Mouse (Mus musculus): ENCODE measurements around the gene Prkcb. TPM values are rescaled to one million over a fixed set of nuclear protein-coding genes. Genes with fewer than 3 reads are reported as not detected.

Gene Prkcb
- polyA plus RNA-seq, 1 experiment, result 6.1 TPM

- WGBS, result 21% methylated on average over 7 of the region's 7 CpGs
- no peak overlapping the region for H3K27ac ChIP-seq (ENCODE audit: insufficient read depth, low read depth, low read length)
- TF ChIP-seq CTCF (conservative IDR thresholded peaks at IDR 0.05; ENCODE audit: insufficient read depth, insufficient read length, low read depth, low read length) (no peak), POLR2A (IDR thresholded peaks at IDR 0.05; ENCODE audit: low read depth, low read length) (no peak)
- H3K4me3 ChIP-seq (ENCODE audit: insufficient read depth, low read depth, low read length), result no peak overlapping the region
- no peak for DNase-seq
- H3K27me3 ChIP-seq (replicated peaks; ENCODE audit: control insufficient read depth, insufficient read depth, low read length), result no peaks in the 10 kb centered on the region
- H3K4me1 ChIP-seq (ENCODE audit: control insufficient read depth, insufficient read depth, low read length), result no peaks in the 10 kb centered on the region
- H3K36me3 ChIP-seq (ENCODE audit: control insufficient read depth, insufficient read depth, low read length), result no peaks in the 10 kb centered on the region
Measured at GRCm38 (mm10) chr7:122509903-122510302, 221.4 kb downstream of the Prkcb start.

GRCm38 (mm10) chr7:122512430-122512966, 223.9 kb downstream of the Prkcb start:
- no peak for TF ChIP-seq CTCF (conservative IDR thresholded peaks at IDR 0.05; ENCODE audit: insufficient read depth, insufficient read length, low read depth, low read length)
- TF ChIP-seq POLR2A (IDR thresholded peaks at IDR 0.05; ENCODE audit: low read depth, low read length), result no peak
- no peaks in the 10 kb centered on the region for H3K27me3 ChIP-seq (replicated peaks; ENCODE audit: control insufficient read depth, insufficient read depth, low read length)
- DNase-seq, result no peak
- no peak overlapping the region for H3K4me3 ChIP-seq (ENCODE audit: insufficient read depth, low read depth, low read length)
- H3K36me3 ChIP-seq (ENCODE audit: control insufficient read depth, insufficient read depth, low read length), result no peaks in the 10 kb centered on the region
- no peak overlapping the region for H3K27ac ChIP-seq (ENCODE audit: insufficient read depth, low read depth, low read length)
- no peaks in the 10 kb centered on the region for H3K4me1 ChIP-seq (ENCODE audit: control insufficient read depth, insufficient read depth, low read length)
- WGBS, result 80% methylated on average over 13 of the region's 13 CpGs

GRCm38 (mm10) chr7:122520850-122521638, 232.5 kb downstream of the Prkcb start:
- no peaks in the 10 kb centered on the region for H3K27me3 ChIP-seq (replicated peaks; ENCODE audit: control insufficient read depth, insufficient read depth, low read length)
- no peak overlapping the region for H3K4me3 ChIP-seq (ENCODE audit: insufficient read depth, low read depth, low read length)
- TF ChIP-seq CTCF (conservative IDR thresholded peaks at IDR 0.05; ENCODE audit: insufficient read depth, insufficient read length, low read depth, low read length) (no peak), POLR2A (IDR thresholded peaks at IDR 0.05; ENCODE audit: low read depth, low read length) (no peak)
- WGBS, result 53% methylated on average over 7 of the region's 7 CpGs
- no peaks in the 10 kb centered on the region for H3K36me3 ChIP-seq (ENCODE audit: control insufficient read depth, insufficient read depth, low read length)
- H3K4me1 ChIP-seq (ENCODE audit: control insufficient read depth, insufficient read depth, low read length), result no peaks in the 10 kb centered on the region
- no peak for DNase-seq
- H3K27ac ChIP-seq (ENCODE audit: insufficient read depth, low read depth, low read length), result no peak overlapping the region

GRCm38 (mm10) chr7:122528201-122528600, 239.7 kb downstream of the Prkcb start:
- Histone ChIP-seq H3K4me3 (ENCODE audit: insufficient read depth, low read depth, low read length) (no peak overlapping the region), H3K36me3 (ENCODE audit: control insufficient read depth, insufficient read depth, low read length) (no peaks in the 10 kb centered on the region), H3K27me3 (replicated peaks; ENCODE audit: control insufficient read depth, insufficient read depth, low read length) (no peaks in the 10 kb centered on the region), H3K27ac (ENCODE audit: insufficient read depth, low read depth, low read length) (no peak overlapping the region), H3K4me1 (ENCODE audit: control insufficient read depth, insufficient read depth, low read length) (peaks cover 2% of the 10 kb centered on the region; the same call in 1 of the 2 replicates)
- no peak for DNase-seq
- 94% methylated on average over 11 of the region's 11 CpGs for WGBS
- TF ChIP-seq CTCF (conservative IDR thresholded peaks at IDR 0.05; ENCODE audit: insufficient read depth, insufficient read length, low read depth, low read length), result no peak
- TF ChIP-seq POLR2A (IDR thresholded peaks at IDR 0.05; ENCODE audit: low read depth, low read length), result no peak

GRCm38 (mm10) chr7:122528646-122529045, 240.1 kb downstream of the Prkcb start:
- no peaks in the 10 kb centered on the region for H3K27me3 ChIP-seq (replicated peaks; ENCODE audit: control insufficient read depth, insufficient read depth, low read length)
- H3K27ac ChIP-seq (ENCODE audit: insufficient read depth, low read depth, low read length), result no peak overlapping the region
- peaks cover 7% of the 10 kb centered on the region; the same call in 1 of the 2 replicates for H3K4me1 ChIP-seq (ENCODE audit: control insufficient read depth, insufficient read depth, low read length)
- DNase-seq, result no peak
- TF ChIP-seq POLR2A (IDR thresholded peaks at IDR 0.05; ENCODE audit: low read depth, low read length), result no peak
- no peak for TF ChIP-seq CTCF (conservative IDR thresholded peaks at IDR 0.05; ENCODE audit: insufficient read depth, insufficient read length, low read depth, low read length)
- no peaks in the 10 kb centered on the region for H3K36me3 ChIP-seq (ENCODE audit: control insufficient read depth, insufficient read depth, low read length)
- 94% methylated on average over 5 of the region's 5 CpGs for WGBS
- H3K4me3 ChIP-seq (ENCODE audit: insufficient read depth, low read depth, low read length), result no peak overlapping the region

DNA sequence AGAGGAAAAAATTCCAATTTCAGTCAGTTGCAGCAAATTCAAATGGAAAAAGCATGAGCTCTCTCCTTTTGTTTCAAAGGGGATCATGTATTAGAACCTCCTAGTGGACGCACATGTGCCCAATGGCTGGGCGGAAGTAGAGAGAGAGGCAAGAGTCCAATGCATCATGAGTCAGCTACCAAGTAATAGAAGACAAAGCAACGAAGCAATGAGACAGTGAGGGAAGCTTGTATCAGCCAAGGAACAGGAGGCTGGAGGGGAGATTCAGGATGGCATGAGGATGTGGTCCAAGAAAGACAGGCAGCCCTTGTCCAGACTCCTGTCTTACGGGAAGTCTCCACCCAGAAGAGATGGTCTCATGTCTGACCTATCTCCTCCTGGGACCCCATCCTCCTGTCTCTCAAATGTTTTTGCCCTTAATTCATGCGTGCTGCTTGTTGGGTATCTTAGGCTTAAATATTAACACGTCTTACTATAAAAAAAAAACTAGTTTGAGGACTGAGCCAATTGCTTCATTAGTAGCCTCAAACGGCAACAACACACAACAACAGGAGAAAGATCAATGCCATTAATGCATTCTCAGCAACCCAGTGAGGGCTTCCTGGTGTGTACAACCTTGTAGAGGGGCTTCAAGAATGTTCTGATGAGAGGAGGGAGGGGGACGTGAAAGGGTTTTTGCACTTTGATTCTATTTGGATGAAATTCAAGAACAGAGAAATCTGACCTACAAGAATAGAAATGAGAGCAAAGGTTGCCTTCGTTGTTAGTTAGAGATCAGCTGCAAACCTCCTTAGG, 245.2 kb downstream of the Prkcb start:
- H3K27me3 ChIP-seq (replicated peaks; ENCODE audit: control insufficient read depth, insufficient read depth, low read length), result no peaks in the 10 kb centered on the region
- 51% methylated on average over 9 of the region's 9 CpGs for WGBS
- TF ChIP-seq POLR2A (IDR thresholded peaks at IDR 0.05; ENCODE audit: low read depth, low read length) (no peak), CTCF (conservative IDR thresholded peaks at IDR 0.05; ENCODE audit: insufficient read depth, insufficient read length, low read depth, low read length) (no peak)
- peak overlapping the region; percentile 95 for H3K27ac ChIP-seq (ENCODE audit: insufficient read depth, low read depth, low read length)
- no peak overlapping the region for H3K4me3 ChIP-seq (ENCODE audit: insufficient read depth, low read depth, low read length)
- H3K36me3 ChIP-seq (ENCODE audit: control insufficient read depth, insufficient read depth, low read length), result no peaks in the 10 kb centered on the region
- H3K4me1 ChIP-seq (ENCODE audit: control insufficient read depth, insufficient read depth, low read length), result peaks cover 11% of the 10 kb centered on the region; the same call in 1 of the 2 replicates
- peak; percentile 79 for DNase-seq

DNA sequence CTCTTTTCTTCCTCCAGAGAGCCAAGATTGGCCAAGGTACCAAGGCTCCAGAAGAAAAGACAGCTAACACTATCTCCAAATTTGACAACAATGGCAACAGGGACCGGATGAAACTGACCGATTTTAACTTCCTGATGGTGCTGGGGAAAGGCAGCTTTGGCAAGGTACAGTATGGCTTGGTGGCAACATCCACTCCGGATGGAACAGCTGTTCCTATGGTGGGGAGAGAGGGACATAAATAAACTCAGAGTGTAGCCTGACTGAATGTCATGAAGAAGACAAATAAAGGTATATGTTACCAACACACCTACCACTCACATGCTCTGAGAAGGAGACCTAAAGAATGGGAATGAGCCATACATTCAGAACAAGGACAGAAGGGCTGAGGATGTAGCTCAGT, 256.1 kb downstream of the Prkcb start:
- Histone ChIP-seq H3K27ac (ENCODE audit: insufficient read depth, low read depth, low read length) (no peak overlapping the region), H3K27me3 (replicated peaks; ENCODE audit: control insufficient read depth, insufficient read depth, low read length) (no peaks in the 10 kb centered on the region), H3K36me3 (ENCODE audit: control insufficient read depth, insufficient read depth, low read length) (no peaks in the 10 kb centered on the region), H3K4me3 (ENCODE audit: insufficient read depth, low read depth, low read length) (no peak overlapping the region), H3K4me1 (ENCODE audit: control insufficient read depth, insufficient read depth, low read length) (no peaks in the 10 kb centered on the region)
- TF ChIP-seq CTCF (conservative IDR thresholded peaks at IDR 0.05; ENCODE audit: insufficient read depth, insufficient read length, low read depth, low read length) (no peak), POLR2A (IDR thresholded peaks at IDR 0.05; ENCODE audit: low read depth, low read length) (no peak)
- DNase-seq, result no peak
- WGBS, result 71% methylated on average over 3 of the region's 3 CpGs
